Comparison of ENCODE assay signal across 9 mouse cellular contexts in genomic region chr5:44284384-44284783, GRCm38 (mm10). TPM values are rescaled to one million over a fixed set of nuclear protein-coding genes. Genes with fewer than 3 reads are reported as not detected.
DNase-seq lines count a peak whose midpoint lies in the region; ATAC-seq and TF ChIP-seq lines count a peak whose summit lies in the region.
"Had no signal": no experiment of that assay in that cellular context is flagged by ENCODE, and none has a peak within 500 bp of the region (broad histone marks: within the 10 kb centered on the region; RNA-seq: fewer than 3 reads in every experiment).

No protein-coding gene starts in this region.

- peak; percentile 84 for TF ChIP-seq CTCF in E14TG2a.4 (conservative IDR thresholded peaks at IDR 0.05; ENCODE audit: low read length)
- peak; percentile 82 for TF ChIP-seq CTCF in bone marrow, adult 2 months (IDR thresholded peaks at IDR 0.05; ENCODE audit: control insufficient read depth, insufficient read depth, low read length)

- no peak for TF ChIP-seq POLR2A in bone marrow, adult 2 months (IDR thresholded peaks at IDR 0.05; ENCODE audit: borderline replicate concordance, control insufficient read depth, low read depth, low read length)

- H3K4me1 ChIP-seq in E14TG2a.4 (replicated peaks; ENCODE audit: low read depth, low read length): no peaks in the 10 kb centered on the region
- H3K4me1 ChIP-seq in bone marrow, adult 2 months (ENCODE audit: control insufficient read depth, insufficient read depth, low read length): no peaks in the 10 kb centered on the region
- H3K4me1 ChIP-seq: limb, embryonic 15.5 days had no signal

- DNase-seq in heart, postnatal 10 days: peak; percentile 74 to 89
- DNase-seq in layer of hippocampus, adult 18-20 months (ENCODE audit: low spot score in 2 of 2): peak; percentile 75 to 93
- peak; percentile 60 for DNase-seq in lung, postnatal 25 days (ENCODE audit: low spot score)
- peak; percentile 80 for DNase-seq in retina, postnatal 1 day
- DNase-seq in urinary bladder, adult 18-20 months (ENCODE audit: low spot score in 2 of 2): peak; percentile 41 to 86

- intact Hi-C loops in heart, postnatal 10 days (cut with DNase I): loop anchor here (1.0 kb wide), 1 partner anchor 1140 kb away; no protein-coding TSS in a partner anchor

- H3K27ac ChIP-seq in bone marrow, adult 2 months (ENCODE audit: control insufficient read depth, insufficient read depth, low read depth, low read length, poor library complexity): no peak overlapping the region
- H3K27ac ChIP-seq: limb, embryonic 15.5 days had no signal

- H3K27me3 ChIP-seq in E14TG2a.4 (ENCODE audit: insufficient read depth, low read length): no peaks in the 10 kb centered on the region; the same call in 1 of the 2 replicates

- 10% methylated on average over 5 of the region's 5 CpGs for whole genome bisulfite sequencing in bone marrow, adult 2 months

- no peaks in the 10 kb centered on the region for H3K9me3 ChIP-seq in E14TG2a.4 (ENCODE audit: low read length)
- H3K9me3 ChIP-seq: limb, embryonic 15.5 days had no signal

- 0 out of 2 replicates have a peak, but pooled peaks have one; percentile 42 for ATAC-seq in erythroid progenitor cell, adult 5-6 weeks (replicated peaks; ENCODE audit: low FRiP score, poor library complexity, severe bottlenecking)

- H3K4me3 ChIP-seq in E14TG2a.4 (replicated peaks; ENCODE audit: low read length): no peak overlapping the region
- no peak overlapping the region for H3K4me3 ChIP-seq in bone marrow, adult 2 months (replicated peaks; ENCODE audit: control insufficient read depth, low read depth, low read length)
- H3K4me3 ChIP-seq: limb, embryonic 15.5 days had no signal

- H3K36me3 ChIP-seq in E14TG2a.4 (ENCODE audit: insufficient read depth, low read length): no peaks in the 10 kb centered on the region
- H3K36me3 ChIP-seq: limb, embryonic 15.5 days had no signal

RNA-seq across cellular contexts. Expression of gene Tapt1, which starts 58.0 kb away (rescaled TPM):
- polyA plus RNA-seq in bone marrow, adult 2 months (2011; ENCODE audit: insufficient read depth, insufficient read length, low replicate concordance, missing spikeins): 41.9 and 49.1 TPM in 2 replicates
- 200 and 222 TPM in 2 replicates for total RNA-seq in erythroid progenitor cell, adult 5-6 weeks (2015; ENCODE audit: low replicate concordance)
- 235 and 267 TPM in 2 replicates for total RNA-seq in erythroid progenitor cell, adult 5-6 weeks (2017; ENCODE audit: low replicate concordance)
- total RNA-seq in heart, postnatal 10 days (2021): 10 to 100 TPM; 26.7 to 27.5 TPM
- 10 to 100 TPM; 41.2 to 43.8 TPM for total RNA-seq in layer of hippocampus, adult 18-20 months (2021)

Comparison
In these comparisons a context has a peak if more than half of its experiments do, and no peak if none do; other contexts are left out.
1. RNA of gene Tapt1, which starts 58.0 kb away (total RNA-seq): 200 to 267 TPM in erythroid progenitor cell, adult 5-6 weeks; 41.2 to 43.8 TPM in layer of hippocampus, adult 18-20 months and 26.7 to 27.5 TPM in heart, postnatal 10 days; every median in the first group is over 4 times any median in the second.
2. Peak in every context shown above with its lines, with median percentiles within 50 percentile points of each other: DNase-seq.